Mouse (Mus musculus) left cerebral cortex, postnatal 25 days (tissue): ENCODE results near the gene U2af1l4. TPM values are rescaled to one million over a fixed set of nuclear protein-coding genes. Genes with fewer than 3 reads are reported as not detected.

Experiments
- DNase-seq, 2 experiments: peaks; one replicate each; pipeline ENCODE4 v3.0.0; 2022; ENCODE audit warnings: low spot score in 2 of 2, mixed read lengths in 1 of 2
- intact Hi-C: fragments of 180-260 bp; cut with DNase I; formaldehyde crosslinking; loops from one replicate; pipeline ENCODE4 v1.15.1; 2025
- microRNA-seq, 2 experiments: library from miRNA; unstranded; fragments of <30 nt; microRNA quantifications; one replicate each; pipeline ENCODE4 v1.2.0; 2022
- total RNA-seq, 2 experiments: library from RNA; stranded (reverse); gene quantifications; 2 replicates each; pipeline ENCODE4 v1.2.3; 2021

U2af1l4 gene
- total RNA-seq, 2 experiments from 2014 or later, result 57.2 to 69.2 TPM

- intact Hi-C loops, result no loop called here
- no peak for DNase-seq
Measured at GRCm38 (mm10) chr7:30600651-30601050, 37.5 kb downstream of the U2af1l4 start.

DNA sequence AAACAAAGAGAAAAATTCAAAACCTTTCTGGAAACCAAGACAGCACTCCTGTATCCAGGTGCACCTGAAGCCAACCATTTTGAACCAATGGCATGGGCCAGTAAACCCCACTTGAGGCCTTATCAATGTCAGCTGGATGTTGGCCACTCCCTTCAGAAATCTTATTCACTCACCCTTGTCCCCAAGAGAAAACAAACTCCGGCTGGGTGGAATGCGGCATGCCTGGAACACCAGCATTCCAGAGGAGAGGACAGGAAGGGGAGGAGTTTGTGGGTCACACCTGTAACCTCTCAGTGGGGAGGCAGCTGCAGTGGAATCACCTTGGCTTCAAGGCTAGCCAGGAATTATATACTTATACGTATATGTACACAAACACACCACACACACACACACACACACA, 39.5 kb downstream of the U2af1l4 start:
- no peak for DNase-seq
- intact Hi-C loops, result no loop called here

- intact Hi-C loops, result no loop called here
- DNase-seq, result no peak
Measured at GRCm38 (mm10) chr7:30604424-30604823, 41.3 kb downstream of the U2af1l4 start.

- DNase-seq, result no peak
- intact Hi-C loops, result no loop called here
Measured at GRCm38 (mm10) chr7:30604944-30605343, 41.8 kb downstream of the U2af1l4 start.

DNA sequence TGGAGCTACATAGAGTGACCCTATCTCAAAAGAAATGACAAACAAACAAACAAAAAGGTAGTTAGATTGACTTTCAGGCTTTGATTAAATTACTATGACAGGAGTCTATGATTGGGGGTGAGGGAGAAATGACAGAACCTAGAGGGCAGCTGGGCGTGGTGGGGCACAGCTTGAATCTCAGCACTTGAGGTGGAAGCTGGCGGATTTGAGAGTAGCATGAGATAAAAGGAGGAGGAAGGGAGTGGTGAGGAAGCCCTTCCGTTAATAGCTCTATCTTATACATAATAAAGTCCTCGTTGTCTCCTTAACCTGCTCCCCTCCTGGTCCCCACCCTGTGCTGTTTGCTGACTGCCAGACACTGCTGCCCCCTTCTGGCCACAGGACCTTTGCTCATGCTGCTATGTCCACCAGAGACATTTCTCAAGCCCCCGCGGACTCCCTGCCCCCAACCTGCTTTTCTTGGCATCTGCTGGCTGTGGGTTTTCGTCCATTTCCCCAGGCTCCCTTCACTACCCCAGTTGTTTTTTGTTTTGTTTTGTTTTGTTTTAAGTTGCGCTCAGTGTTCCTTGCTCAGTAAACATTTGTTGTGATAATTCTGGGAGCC, 44.7 kb downstream of the U2af1l4 start:
- intact Hi-C loops, result loop anchor here (2.0 kb wide), 1 partner anchor 19 kb away; the partner anchor contains the start of gene Cox6b1
- DNase-seq, result no peak

DNA sequence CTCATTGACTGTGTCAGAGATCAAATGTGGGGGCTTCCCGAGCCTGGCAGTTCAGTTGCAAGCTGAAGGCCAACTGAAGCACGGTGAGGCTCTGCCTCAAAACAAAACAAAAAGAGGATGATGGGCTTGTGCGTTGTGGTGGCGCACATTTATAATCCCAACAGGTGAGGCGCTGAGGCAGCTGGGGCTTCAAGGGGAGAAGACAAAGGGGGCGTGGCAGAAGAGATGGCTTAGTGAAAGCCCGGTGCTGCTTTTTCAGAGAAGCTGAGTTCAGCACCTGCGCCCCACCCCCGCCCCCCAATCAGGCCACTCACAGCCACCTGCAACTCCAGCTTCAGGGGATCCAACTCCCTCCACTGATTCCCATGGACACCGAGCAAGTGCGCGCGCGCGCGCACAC, 45.4 kb downstream of the U2af1l4 start:
- no peak for DNase-seq
- intact Hi-C loops, result no loop called here

GRCm38 (mm10) chr7:30610043-30610442, 46.9 kb downstream of the U2af1l4 start:
- intact Hi-C loops, result no loop called here
- DNase-seq, result no peak

- no peak for DNase-seq
- intact Hi-C loops, result loop anchor here (1.0 kb wide), 1 partner anchor 24 kb away; no protein-coding TSS in a partner anchor
Measured at GRCm38 (mm10) chr7:30612654-30613402, 49.7 kb downstream of the U2af1l4 start, which contains the start of gene Upk1a. Gene Upk1a, minus strand, starts transcription at chr7:30612847.

DNA sequence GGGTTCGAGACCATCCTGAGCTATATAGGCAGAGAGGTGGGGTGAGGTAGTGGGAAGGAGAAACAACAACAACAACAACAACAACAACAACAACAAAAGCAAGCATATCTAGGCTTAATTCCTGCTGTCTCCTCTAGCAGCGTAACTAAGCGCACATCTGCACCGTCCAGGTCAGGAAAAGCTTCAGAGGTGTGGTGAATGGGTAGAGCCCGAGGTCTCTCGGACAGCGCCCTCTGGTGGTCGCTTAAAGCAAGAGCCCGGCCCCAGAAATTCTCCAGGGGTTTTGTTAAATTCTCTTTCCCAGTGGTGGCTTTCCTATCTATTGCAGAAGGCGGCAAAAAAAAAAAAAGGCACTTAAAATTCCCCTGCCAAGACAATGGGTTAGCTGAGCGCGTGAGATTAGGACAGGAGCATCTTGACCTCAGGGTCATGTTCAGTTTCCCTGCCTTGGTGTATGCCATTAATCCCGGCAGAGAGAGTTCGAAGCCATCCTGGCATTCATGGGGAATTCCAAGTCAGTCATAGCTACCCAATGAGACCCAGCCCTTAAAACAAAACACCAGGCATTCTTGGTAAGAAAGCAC, 50.5 kb downstream of the U2af1l4 start:
- intact Hi-C loops, result loop anchor here (1.0 kb wide), 1 partner anchor 24 kb away; no protein-coding TSS in a partner anchor
- DNase-seq, result peak; percentile 19 to 45

- no peak for DNase-seq
- intact Hi-C loops, result no loop called here
Measured at GRCm38 (mm10) chr7:30614454-30614853, 51.4 kb downstream of the U2af1l4 start.

Small RNAs within 50 kb of the gene (microRNA-seq; reads per million reads assigned to microRNA genes)
- 1.0 to 1.2 reads per million in 2 experiments for gene Gm38670
- gene Mir3569, result 0.99 to 2.4 reads per million in 2 experiments

Other genes starting within 250 kb of the U2af1l4 start
- gene Syne4, start 248.5 kb upstream of the U2af1l4 start, total RNA-seq, result 1 to 10 TPM; 8.4 to 8.7 TPM
- gene E130208F15Rik, start 241.6 kb upstream of the U2af1l4 start, total RNA-seq, result under 1 TPM; 0.32 to 0.55 TPM
- 1 to 10 TPM; 7.2 to 7.8 TPM for gene Sdhaf1, start 239.4 kb upstream of the U2af1l4 start, total RNA-seq
- 10 to 100 TPM; 34.0 to 35.2 TPM for gene Lrfn3, start 200.5 kb upstream of the U2af1l4 start, total RNA-seq
- gene Tyrobp, start 149.5 kb upstream of the U2af1l4 start, total RNA-seq, result 10 to 100 TPM; 28.7 to 29.8 TPM
- 1 to 10 TPM in 1 of 2 experiments, not detected in 1; 1.2 TPM for gene Hcst, start 143.4 kb upstream of the U2af1l4 start, total RNA-seq
- gene Nfkbid, start 141.6 kb upstream of the U2af1l4 start, total RNA-seq, result 1 to 10 TPM; 2.6 to 2.7 TPM
- gene Aplp1, start 117.8 kb upstream of the U2af1l4 start, total RNA-seq, result 1,000 to 10,000 TPM; 1,270 to 1,289 TPM
- 10 to 100 TPM; 11.4 to 11.7 TPM for gene Kirrel2, start 105.6 kb upstream of the U2af1l4 start, total RNA-seq
- gene Nphs1, start 105.0 kb upstream of the U2af1l4 start, total RNA-seq, result 1 to 10 TPM in 1 of 2 experiments, under 1 TPM in 1; 0.78 to 1.5 TPM
- gene Prodh2, start 69.7 kb upstream of the U2af1l4 start, total RNA-seq, result not detected
- gene Arhgap33, start 28.2 kb upstream of the U2af1l4 start, total RNA-seq, result 100 to 1,000 TPM; 190 to 213 TPM
- 1 to 10 TPM; 5.1 to 6.4 TPM for gene Hspb6, start 11.1 kb upstream of the U2af1l4 start, total RNA-seq
- 1 to 10 TPM; 5.2 to 5.5 TPM for gene Proser3, start 11.0 kb upstream of the U2af1l4 start, total RNA-seq
- 10 to 100 TPM; 45.5 to 47.8 TPM for gene Lin37, start 3.5 kb upstream of the U2af1l4 start, total RNA-seq
- gene Gm49396, start within 50 bp of the U2af1l4 start, total RNA-seq, result 1 to 10 TPM; 5.7 TPM
- gene Psenen, start 326 bp downstream of the U2af1l4 start, total RNA-seq, result 10 to 100 TPM; 82.7 to 90.1 TPM
- gene Igflr1, start 2.1 kb downstream of the U2af1l4 start, total RNA-seq, result 1 to 10 TPM; 2.8 to 3.5 TPM
- 10 to 100 TPM; 46.4 to 50.4 TPM for gene Kmt2b, start 25.4 kb downstream of the U2af1l4 start, total RNA-seq
- gene Zbtb32, start 35.6 kb downstream of the U2af1l4 start, total RNA-seq, result not detected
- under 1 TPM; 0.23 to 0.50 TPM for gene Upk1a, start 49.5 kb downstream of the U2af1l4 start, total RNA-seq
- 100 to 1,000 TPM; 721 to 744 TPM for gene Cox6b1, start 62.9 kb downstream of the U2af1l4 start, total RNA-seq
- gene Etv2, start 72.6 kb downstream of the U2af1l4 start, total RNA-seq, result not detected
- 10 to 100 TPM; 66.8 to 70.8 TPM for gene Rbm42, start 87.0 kb downstream of the U2af1l4 start, total RNA-seq
- 1 to 10 TPM; 3.5 to 6.4 TPM for gene Haus5, start 101.7 kb downstream of the U2af1l4 start, total RNA-seq
- not detected for gene Pmis2, start 108.3 kb downstream of the U2af1l4 start, total RNA-seq
- not detected for gene 2200002J24Rik, start 135.6 kb downstream of the U2af1l4 start, total RNA-seq
- gene Atp4a, start 148.9 kb downstream of the U2af1l4 start, total RNA-seq, result 1 to 10 TPM in 1 of 2 experiments, under 1 TPM in 1; 0.60 to 1.2 TPM
- gene Tmem147, start 166.2 kb downstream of the U2af1l4 start, total RNA-seq, result 100 to 1,000 TPM; 119 to 130 TPM
- gene Gapdhs, start 180.4 kb downstream of the U2af1l4 start, total RNA-seq, result not detected
- 1 to 10 TPM; 5.7 to 7.0 TPM for gene Sbsn, start 188.2 kb downstream of the U2af1l4 start, total RNA-seq
- 1 to 10 TPM; 4.0 to 5.0 TPM for gene Dmkn, start 200.5 kb downstream of the U2af1l4 start, total RNA-seq
- gene Krtdap, start 224.6 kb downstream of the U2af1l4 start, total RNA-seq, result not detected